Mouse (Mus musculus) embryonic fibroblast, embryonic 13.5 days (primary cell): ENCODE data around the gene Zfp653.

Experiments used
- CTCF ChIP-seq: IDR thresholded peaks from 2 replicates; pipeline ENCODE4 v1.5.1; 2011; ENCODE audit warnings: mild to moderate bottlenecking, control low read depth, low read length, moderate library complexity, borderline replicate concordance; ENCODE audit not compliant: insufficient read depth
- POLR2A ChIP-seq: IDR thresholded peaks from 2 replicates; pipeline ENCODE4 v1.6.1; 2011; ENCODE audit warnings: low read depth, mild to moderate bottlenecking, control low read depth, low read length, moderate library complexity

GRCm38 (mm10) chr9:22064341-22064740 lies 6.8 kb downstream of the Zfp653 start:
- no peak for TF ChIP-seq CTCF
- TF ChIP-seq POLR2A, result no peak
